Mouse (Mus musculus) stomach, postnatal 0 days (tissue): Measurements from ENCODE around the gene Mtif3.

ENCODE experiments used
- CTCF ChIP-seq: IDR thresholded peaks from 2 replicates; pipeline ENCODE4 v1.5.1; 2016; ENCODE audit warnings: antibody characterized with exemption, low read depth, mild to moderate bottlenecking, moderate library complexity
- EP300 ChIP-seq: optimal IDR thresholded peaks from 2 replicates; pipeline ENCODE3; 2016; ENCODE audit warnings: antibody characterized with exemption

GRCm38 (mm10) chr5:146973858-146974780, 10.5 kb upstream of the Mtif3 start:
- TF ChIP-seq CTCF (no peak), EP300 (no peak)
